Mouse (Mus musculus): ENCODE measurements around the gene Terb2.
A peak's percentile ranks its signal among the peaks of the same experiment; 100 is the strongest.

Gene Terb2

DNA sequence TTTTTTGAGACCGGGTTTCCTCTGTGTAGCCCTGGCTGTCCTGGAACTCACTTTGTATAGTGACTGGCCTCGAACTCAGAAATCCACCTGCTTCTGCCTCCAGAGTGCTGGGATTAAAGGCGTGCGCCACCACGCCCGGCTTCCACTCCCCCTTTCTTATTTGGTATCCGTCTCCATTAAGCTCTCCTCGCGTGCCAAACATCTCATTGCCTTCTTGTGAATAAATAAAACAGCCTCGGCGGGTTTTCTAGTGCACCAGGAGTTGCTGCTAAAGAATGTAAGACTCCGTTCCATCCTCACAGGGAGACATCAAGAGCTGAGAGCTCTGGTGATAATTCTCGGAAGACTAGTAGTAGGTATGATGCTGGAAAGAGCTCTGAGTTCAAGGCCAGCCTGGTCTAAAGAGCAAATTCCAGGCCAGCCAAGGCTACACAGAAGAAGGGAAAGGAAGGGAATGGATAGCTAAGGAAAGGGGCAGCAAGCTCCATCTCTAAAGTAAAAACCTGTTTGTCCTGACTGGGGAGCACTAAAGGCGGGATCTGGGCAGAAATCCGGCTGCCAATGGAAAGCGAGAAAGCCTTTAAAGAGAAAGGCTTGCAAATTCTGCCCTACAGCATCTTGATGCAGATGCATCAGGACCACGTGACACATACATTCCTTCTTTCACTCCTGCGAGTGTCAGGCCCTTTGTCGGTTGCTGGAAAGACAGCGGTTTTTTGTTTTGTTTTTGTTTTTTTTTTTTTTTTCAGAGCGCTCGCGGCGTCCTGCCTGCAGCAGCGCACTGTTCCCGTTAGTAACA is 47.9 kb downstream of the Terb2 start:
- peak; percentile 65 for DNase-seq (ENCODE audit: low spot score)

DNA sequence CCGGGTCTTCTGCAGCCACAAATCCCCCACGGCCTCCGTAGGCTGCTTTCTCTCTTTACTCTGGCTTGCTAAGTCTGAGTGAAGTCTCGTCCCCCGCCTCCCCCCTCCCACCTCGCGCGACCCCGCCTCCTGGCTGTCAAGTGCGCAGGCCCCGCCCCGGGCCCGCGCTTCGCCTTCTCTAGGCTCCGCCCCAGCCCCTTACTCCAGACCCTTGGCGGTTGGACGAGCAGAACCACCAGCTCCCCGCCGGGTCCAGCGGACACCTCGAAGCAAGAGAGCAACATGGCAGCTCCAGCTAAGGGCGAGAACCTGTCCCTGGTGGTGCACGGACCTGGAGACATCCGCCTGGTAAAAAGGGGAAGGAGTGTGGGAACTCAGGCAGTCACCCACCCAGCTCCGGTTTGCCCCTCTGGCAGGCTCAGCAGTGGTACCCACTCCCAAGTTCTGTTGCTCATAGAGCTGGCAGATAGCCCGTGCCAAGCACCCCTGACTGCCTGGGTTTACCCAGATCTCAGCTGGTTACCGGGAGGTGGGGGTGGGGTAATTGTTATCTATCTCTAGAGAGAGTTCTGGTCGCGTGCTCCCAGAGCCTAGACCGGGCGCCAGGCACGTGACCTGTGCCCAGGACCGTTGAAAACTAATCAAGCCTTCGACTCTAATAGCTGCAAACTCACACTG is 48.7 kb downstream of the Terb2 start, which contains the start of gene Sord:
Gene Sord (plus strand): TSS at position 139 of the 678 bp plus-strand sequence.
- peak; percentile 87 for DNase-seq (ENCODE audit: low spot score)

DNA sequence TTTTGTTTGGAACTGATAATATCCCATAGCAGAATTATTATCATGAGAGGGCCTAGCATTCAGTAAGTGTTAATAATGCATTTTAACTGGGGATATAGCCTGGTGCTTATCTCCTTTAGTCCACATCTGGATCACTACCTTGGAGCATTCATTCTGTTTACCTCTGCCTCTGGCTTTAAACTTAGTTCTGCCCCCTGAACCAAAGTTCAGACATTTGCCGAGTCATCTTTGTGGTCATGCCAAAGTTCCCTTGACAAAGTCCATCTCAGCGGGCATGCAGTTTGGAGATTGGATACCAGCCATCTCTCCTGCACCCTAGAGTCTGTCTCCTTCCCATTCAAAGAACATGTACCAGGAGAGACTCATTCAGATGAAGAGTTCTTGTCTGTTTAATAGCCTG is 49.4 kb downstream of the Terb2 start:
- DNase-seq (ENCODE audit: low spot score), result no peak

DNA sequence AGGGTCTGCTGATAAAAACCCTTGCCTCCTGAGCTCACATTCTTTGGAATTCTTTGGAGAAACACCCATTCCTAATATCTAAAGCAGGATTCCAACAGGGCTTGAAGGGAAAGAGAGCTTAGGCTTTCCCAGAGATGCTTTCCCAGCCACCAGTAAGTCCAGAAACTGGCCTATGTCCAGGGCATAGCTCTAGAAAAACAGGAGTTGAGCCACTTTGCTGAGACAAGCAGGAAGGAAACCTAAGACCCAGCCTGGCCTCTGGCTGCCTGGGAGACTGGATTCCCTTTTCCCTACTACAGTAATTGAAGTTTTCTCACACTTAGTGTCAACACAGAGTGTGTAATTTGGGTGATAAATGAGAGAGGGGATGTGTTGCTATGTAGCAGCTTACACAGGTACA is 50.2 kb downstream of the Terb2 start:
- no peak for DNase-seq (ENCODE audit: low spot score)

DNA sequence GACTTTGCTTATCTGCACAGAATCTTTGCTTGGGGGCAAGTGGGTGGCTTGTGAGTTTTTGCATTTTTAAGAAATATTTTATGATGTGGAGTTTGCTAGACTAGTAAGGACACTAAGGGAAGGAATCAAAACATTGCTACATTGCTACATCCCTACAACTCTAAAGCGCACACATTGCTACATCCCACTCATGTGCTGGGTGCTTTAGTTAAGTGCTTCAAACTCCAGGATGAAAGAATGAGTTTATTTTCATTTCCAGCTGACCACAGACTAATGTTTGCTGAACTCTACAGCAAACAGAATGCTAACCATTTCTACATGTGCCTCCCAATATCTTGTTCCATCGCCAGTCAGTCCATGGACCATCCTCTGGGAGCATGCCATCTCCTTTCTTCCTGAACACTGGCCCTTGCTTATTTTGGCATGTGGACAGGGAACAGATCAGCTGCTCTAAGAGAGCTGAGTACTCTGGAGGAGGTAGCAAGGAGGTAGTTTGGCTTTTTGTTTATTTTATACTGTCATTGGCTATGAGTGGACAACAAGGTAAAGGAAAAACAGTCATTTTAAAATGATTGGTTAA is 51.9 kb downstream of the Terb2 start:
- no peak for DNase-seq (ENCODE audit: low spot score)

DNA sequence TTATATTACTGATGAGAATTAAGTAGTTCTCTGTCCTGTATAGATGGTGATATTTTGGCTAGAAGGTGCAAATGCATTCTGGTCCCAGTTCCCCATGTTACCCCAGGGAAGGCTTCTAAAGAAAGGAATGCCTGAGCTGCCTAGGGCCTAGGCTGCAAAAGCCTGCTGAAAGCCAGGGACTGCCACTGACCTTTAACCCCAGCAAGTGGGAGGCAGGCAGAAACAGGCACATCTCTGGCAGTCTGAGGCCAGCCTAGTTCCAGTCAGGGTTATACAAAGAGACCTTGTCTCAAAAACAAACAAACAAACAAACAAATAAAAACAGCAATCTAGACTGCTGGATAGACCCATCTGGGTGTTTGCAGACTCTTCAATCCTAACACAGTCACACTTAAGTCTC is 54.7 kb downstream of the Terb2 start:
- DNase-seq (ENCODE audit: low spot score), result no peak

DNA sequence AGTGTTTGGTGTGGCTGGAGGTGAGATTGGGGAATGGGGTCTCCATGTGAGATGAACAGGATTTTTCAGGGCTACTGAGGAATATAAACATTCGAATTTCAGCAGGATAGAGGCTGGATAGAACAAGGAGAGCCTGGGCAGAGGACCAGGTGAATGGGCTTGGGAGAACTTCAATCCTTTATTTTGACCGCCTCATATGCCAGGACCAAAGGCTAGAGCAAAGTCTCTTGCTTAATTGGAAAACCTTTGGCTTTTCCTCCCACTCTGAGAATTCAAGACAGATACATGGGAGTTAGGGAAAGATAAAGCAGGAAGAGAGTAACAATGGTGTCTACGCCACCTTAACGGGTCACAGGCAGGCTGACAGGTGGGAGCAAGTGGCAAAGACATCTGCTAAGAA is 55.2 kb downstream of the Terb2 start:
- no peak for DNase-seq (ENCODE audit: low spot score)

DNA sequence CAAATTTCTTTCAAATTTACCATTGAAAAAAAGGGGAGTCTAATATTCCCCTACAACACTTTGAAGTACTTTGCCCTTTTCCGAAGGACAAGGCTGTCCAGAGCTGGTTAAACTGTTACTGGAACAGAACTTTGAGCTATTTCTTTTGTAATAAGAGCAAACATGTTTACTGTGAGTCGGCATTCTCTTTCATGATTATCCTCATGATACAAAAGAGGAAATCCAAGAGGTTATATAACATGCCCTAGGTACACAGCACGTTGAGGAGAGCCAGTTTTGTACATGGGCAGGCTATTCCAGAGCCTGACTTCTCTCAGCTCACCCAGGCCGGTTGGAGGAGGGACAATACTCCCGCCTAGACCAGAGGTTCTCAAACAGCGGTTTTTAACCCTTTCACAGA is 55.9 kb downstream of the Terb2 start:
- no peak for DNase-seq (ENCODE audit: low spot score)

DNA sequence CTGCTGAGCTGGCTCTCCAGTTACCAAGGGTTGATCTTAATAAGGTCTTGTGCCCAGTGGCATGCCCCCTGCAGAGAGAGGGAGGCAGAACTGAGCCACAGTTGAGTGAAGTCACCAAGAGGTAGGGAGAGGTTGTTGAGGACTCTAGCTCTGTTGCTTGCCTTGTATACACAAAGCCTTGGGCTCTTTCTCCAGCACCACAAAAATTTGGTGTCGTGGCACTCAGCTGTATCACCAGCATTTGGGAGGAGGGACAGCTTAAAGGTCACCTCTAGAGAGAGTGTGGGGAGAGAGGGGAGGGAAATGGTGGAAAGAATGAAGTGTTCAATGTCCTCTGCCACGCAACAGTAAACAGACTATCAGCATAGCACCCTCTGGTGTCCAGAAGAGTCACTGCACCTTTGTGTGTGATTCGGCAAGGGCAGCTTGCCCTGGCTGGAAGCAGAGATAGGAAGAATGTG is 57.6 kb downstream of the Terb2 start:
- peak; percentile 87 for DNase-seq (ENCODE audit: low spot score)

DNA sequence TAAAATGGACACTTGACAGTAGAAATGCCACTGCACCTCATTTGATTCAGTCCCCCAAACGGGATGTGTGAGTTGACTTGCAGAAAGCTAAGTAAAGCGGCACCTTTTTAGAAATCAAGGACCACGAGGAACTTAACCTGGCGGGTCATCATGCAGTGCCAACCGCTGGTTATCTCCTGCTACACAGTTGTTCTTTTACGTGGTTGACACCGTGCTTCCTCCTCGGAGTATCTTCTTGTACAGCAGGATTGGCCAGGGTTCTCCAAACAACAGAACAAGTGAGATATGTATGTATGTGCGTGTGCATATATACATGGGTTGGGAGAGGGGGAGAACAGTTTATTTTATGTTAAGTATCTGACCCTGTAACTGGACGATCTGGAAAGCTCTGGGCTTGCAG is 61.7 kb downstream of the Terb2 start:
- DNase-seq (ENCODE audit: low spot score), result no peak

DNA sequence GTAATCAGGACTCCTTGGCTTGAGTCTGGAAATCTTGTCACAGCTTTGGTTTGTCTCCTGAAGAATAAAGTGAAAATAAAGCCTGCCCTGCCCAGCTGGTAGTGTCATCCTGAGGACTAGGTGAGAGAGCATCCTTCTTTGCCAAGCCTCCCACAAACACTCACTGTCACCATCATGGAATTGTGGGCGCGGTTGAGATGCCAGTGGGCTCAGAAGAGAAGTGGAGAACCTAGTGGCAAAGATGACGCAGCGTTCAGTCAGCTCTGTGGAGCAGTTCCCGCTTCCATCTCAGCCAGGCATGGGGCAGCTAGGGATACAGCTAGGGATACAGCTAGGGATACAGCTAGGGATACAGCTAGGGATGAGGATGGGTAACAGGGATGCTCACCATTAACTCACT is 69.9 kb downstream of the Terb2 start:
- no peak for DNase-seq (ENCODE audit: low spot score)
